Mouse (Mus musculus): Measurements from ENCODE around the gene Cd63.

The Cd63 gene

DNA sequence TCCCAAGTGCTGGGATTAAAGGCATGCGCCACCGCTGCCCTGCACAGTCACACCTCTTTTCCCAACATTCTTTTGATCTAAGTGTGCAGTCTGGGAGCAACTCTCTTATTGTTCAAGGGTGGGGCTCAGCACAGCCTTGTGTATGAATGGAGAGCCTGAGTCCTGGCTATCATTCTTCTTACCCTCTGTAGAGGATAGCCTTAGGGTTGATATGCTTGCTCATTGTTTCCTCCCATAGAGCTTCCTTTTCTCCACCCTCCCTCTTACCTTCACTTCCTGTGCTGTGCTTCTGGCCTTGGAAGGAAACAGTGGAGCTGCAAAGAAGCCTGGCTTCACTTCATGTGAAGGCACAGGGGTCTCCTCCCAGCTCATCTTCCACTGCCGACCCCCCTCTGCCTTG is at the start of gene Cd63:
TSS of gene Cd63 (plus strand) at position 292 of the 400 bp plus-strand sequence.
- DNase-seq (ENCODE audit: low read depth), result peak; percentile 74

GRCm38 (mm10) chr10:128861176-128861575 is 39.6 kb upstream of the Cd63 start:
- no peak for DNase-seq (ENCODE audit: low read depth)

- peak; percentile 53 for DNase-seq (ENCODE audit: low read depth)
Measured at GRCm38 (mm10) chr10:128866042-128866441, 34.7 kb upstream of the Cd63 start.

GRCm38 (mm10) chr10:128866518-128866917 is 34.3 kb upstream of the Cd63 start:
- DNase-seq (ENCODE audit: low read depth), result no peak

- no peak for DNase-seq (ENCODE audit: low read depth)
Measured at GRCm38 (mm10) chr10:128870341-128870740, 30.4 kb upstream of the Cd63 start.

DNA sequence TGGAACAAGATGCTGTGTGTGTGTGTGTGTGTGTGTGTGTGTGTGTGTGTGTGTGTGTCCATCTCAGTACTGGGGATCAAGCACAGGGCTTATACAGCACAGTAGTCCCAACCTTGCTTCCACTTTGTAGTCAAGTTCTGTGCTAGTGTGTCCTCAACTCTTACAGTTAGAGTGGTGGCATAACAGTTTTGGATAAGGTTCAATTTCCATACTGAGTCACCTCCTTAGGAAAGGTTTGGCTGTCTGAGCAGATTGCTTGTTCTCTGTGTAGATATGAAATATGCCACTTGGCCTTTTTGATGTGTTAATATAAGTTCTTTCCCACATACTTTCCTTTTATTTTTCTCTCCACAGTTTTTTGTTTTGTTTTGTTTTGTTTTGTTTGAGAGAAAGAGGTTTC is 22.5 kb upstream of the Cd63 start:
- peak; percentile 38 for DNase-seq (ENCODE audit: low read depth)

GRCm38 (mm10) chr10:128878811-128879210 is 22.0 kb upstream of the Cd63 start:
- DNase-seq (ENCODE audit: low read depth), result no peak

GRCm38 (mm10) chr10:128882067-128882466 is 18.7 kb upstream of the Cd63 start:
- no peak for DNase-seq (ENCODE audit: low read depth)

- DNase-seq (ENCODE audit: low read depth), result no peak
Measured at GRCm38 (mm10) chr10:128888941-128889827, 11.6 kb upstream of the Cd63 start.

- no peak for DNase-seq (ENCODE audit: low read depth)
Measured at GRCm38 (mm10) chr10:128889846-128890245, 10.9 kb upstream of the Cd63 start.

GRCm38 (mm10) chr10:128890383-128891295 is 10.2 kb upstream of the Cd63 start:
- DNase-seq (ENCODE audit: low read depth), result no peak

- peak; percentile 74 for DNase-seq (ENCODE audit: low read depth)
Measured at GRCm38 (mm10) chr10:128891296-128892094, 9.3 kb upstream of the Cd63 start, which contains the start of gene Gdf11. Gene Gdf11, minus strand, starts transcription at chr10:128891718.

DNA sequence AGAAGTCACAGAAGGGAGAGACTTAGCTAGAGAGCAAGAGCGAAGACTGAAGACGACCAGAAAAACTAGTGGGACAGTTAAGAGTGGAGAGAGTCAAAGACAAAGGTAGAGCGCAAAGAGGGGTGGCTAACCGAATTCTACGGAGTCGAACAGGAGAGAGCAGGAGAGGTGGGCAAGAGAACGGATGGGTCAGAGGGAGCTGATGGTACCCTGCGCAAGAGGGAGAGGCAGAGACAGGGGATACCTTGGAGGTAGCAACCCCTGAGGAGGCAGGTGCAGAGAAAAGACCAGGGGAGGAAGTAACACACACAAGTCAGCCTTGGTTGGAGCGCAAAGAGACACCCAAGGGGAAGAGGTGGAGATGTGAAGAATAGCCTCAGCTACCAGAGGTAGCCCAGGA is 8.5 kb upstream of the Cd63 start:
- DNase-seq (ENCODE audit: low read depth), result no peak

DNA sequence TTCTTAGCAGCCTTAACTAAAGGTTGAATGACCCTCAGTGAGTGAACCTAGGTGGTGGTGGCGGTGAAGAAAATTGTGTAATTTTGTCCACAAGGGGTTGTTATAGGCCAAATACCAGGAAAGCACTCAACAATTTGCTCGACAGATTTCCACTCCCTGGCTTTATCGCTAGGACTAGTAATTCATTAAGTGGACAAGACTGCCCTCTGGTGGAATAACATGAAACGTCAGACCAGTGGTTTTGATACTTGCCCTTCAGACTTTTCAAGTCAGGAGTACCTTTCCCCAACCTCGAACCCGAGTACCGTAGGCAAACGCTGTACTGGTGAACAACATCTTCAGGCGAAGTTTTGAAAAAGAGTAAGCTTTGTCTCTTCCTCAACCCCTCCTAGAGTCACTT is 5.4 kb upstream of the Cd63 start:
- DNase-seq (ENCODE audit: low read depth), result peak; percentile 91

- no peak for DNase-seq (ENCODE audit: low read depth)
Measured at GRCm38 (mm10) chr10:128895952-128896693, 4.7 kb upstream of the Cd63 start.

DNA sequence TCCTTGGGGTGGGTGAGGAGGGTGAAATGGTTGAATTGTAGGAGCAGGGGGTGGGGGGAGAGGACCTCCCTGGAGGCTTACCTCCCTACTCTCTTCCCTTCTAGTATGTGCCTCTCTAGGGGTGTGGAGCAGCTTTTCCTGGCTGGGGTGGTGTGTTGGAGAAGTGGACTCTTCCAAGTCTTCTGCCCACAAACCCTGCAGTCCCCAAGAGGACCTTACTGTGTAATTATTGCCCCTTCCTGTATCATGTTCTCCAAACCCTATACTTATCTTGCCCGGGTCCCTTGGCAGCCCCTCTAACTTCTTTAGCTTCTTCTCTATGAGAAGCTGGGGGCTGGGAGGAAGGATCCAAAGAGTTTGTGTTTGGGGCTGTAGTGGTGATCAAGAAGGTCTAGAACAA is 4.0 kb upstream of the Cd63 start:
- no peak for DNase-seq (ENCODE audit: low read depth)

DNA sequence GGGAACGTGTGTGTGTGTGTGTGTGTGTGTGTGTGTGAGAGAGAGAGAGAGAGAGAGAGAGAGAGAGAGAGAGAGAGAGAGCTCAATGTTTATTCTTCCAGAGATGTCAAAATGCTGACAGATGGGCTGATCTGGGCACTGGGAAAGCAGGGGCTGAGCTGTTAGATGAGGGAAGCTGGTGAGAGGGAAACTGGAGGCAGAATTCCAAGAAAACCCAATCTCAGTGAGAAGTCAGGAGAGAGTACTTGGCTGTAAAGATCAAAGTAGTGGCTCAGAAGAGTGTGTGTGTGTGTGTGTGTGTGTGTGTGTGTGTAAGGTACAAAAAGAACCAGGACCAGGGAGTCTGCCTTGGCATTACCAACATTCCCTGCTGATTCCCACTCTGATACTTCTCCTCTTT is 3.3 kb upstream of the Cd63 start:
- no peak for DNase-seq (ENCODE audit: low read depth)

GRCm38 (mm10) chr10:128899759-128900490 is 864 bp upstream of the Cd63 start:
- peak; percentile 66 for DNase-seq (ENCODE audit: low read depth)

- peak; percentile 64 for DNase-seq (ENCODE audit: low read depth)
Measured at GRCm38 (mm10) chr10:128901409-128901808, 620 bp downstream of the Cd63 start.

- peak; percentile 85 for DNase-seq (ENCODE audit: low read depth)
Measured at GRCm38 (mm10) chr10:128902409-128902988, 1.7 kb downstream of the Cd63 start.
